Mouse (Mus musculus) midbrain, embryonic 14.5 days (tissue): ENCODE results near the gene Med11. TPM values are rescaled to one million over a fixed set of nuclear protein-coding genes. Genes with fewer than 3 reads are reported as not detected.

ENCODE experiments used
- ATAC-seq: fragments of 200-750 bp; cut with Nextera tagmentation; 2 replicates; pipeline ENCODE4 v1.8.0; 2017; ENCODE audit warnings: moderate number of reproducible peaks, moderate library complexity; ENCODE audit not compliant: low FRiP score, low TSS enrichment
- DNase-seq: peaks from one replicate; pipeline ENCODE4 v3.0.0-alpha.2; 2015
- H3K27ac ChIP-seq: fragments of 300-500 bp; sonication (generic); replicated peaks from 2 replicates; pipeline ENCODE4 v1.5.1; 2014; ENCODE audit warnings: mild to moderate bottlenecking, low read depth, low read length, moderate library complexity
- H3K27me3 ChIP-seq: fragments of 300-500 bp; sonication (generic); 2 replicates; pipeline ENCODE4 v1.6.1; 2014; ENCODE audit warnings: low read length, control low read depth, mixed read lengths; ENCODE audit not compliant: control insufficient read depth, insufficient read depth
- H3K36me3 ChIP-seq: fragments of 300-500 bp; sonication (generic); 2 replicates; pipeline ENCODE4 v1.6.1; 2014; ENCODE audit warnings: low read length, control low read depth; ENCODE audit not compliant: control insufficient read depth, insufficient read depth
- H3K4me1 ChIP-seq: fragments of 300-500 bp; sonication (generic); 2 replicates; pipeline ENCODE4 v1.6.1; 2014; ENCODE audit warnings: mild to moderate bottlenecking, antibody characterized with exemption, low read length, control low read depth; ENCODE audit not compliant: control insufficient read depth, insufficient read depth
- H3K4me2 ChIP-seq: fragments of 300-500 bp; sonication (generic); 2 replicates; pipeline ENCODE4 v1.6.1; 2014; ENCODE audit warnings: mild to moderate bottlenecking, low read length, moderate library complexity
- H3K4me3 ChIP-seq: fragments of 300-500 bp; sonication (generic); replicated peaks from 2 replicates; pipeline ENCODE4 v1.5.1; 2014; ENCODE audit warnings: low read depth, low read length
- H3K9ac ChIP-seq: fragments of 300-500 bp; sonication (generic); replicated peaks from 2 replicates; pipeline ENCODE4 v1.6.1; 2014; ENCODE audit warnings: mild to moderate bottlenecking, low read length, moderate library complexity
- H3K9me3 ChIP-seq: fragments of 300-500 bp; sonication (generic); 2 replicates; pipeline ENCODE4 v1.6.1; 2016; ENCODE audit warnings: low read length, control low read depth, mixed read lengths; ENCODE audit not compliant: control insufficient read depth
- WGBS: fragments of 180-500 bp; shearing (Covaris S2); extraction: QIAGEN DNeasy Blood & Tissue Kit; methylation state at CpG from one replicate; pipeline ENCODE4 v1.1.7; 2014; 5-methylcytosine and 5-hydroxymethylcytosine counted together
- polyA plus RNA-seq: library from polyadenylated mRNA; unstranded; fragments of >200 nt; fragmentation: Nextera tagmentation; extraction: Ambion mirVana; gene quantifications from 2 replicates; pipeline ENCODE4 v1.2.1, GENCODE M21; 2014

The Med11 gene
- polyA plus RNA-seq, 1 experiment from 2014 or later, result 42.9 TPM

DNA sequence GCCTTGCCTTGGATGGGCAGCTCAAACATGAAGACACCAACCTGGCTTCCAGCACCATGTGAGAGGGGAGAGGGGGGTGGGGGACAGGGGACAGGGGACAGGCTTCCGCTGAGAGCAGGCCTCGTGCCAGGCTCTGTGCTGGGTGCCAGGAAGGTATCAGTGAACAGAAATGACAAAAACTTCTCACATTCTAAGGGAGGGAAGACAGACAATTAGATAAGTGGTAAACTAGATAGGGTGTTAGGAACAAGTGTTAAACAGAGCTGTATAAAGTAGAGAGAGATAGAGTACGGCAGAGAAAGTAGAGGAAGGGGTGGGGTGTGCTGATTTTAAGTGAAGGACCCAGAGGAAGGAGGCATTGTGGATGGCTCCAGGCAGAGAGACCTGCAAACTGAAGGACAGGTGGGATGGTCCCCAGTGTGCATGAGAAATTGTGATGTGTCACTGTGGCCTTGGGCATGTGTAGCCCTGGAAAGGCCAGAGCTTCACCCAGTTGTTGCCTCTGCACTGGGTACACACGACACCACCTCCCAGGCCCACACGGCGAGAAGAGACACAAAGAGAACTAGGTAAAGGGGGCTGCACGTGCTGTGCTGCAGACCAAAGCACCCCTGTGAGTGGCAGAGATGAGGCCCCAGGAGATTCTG lies 12.9 kb upstream of the Med11 start:
- no peak overlapping the region for H3K9ac ChIP-seq
- H3K4me1 ChIP-seq, result peaks cover 10% of the 10 kb centered on the region
- ATAC-seq (no peak), DNase-seq (no peak)
- peaks cover 62% of the 10 kb centered on the region for H3K36me3 ChIP-seq
- no peak overlapping the region for H3K27ac ChIP-seq
- H3K4me2 ChIP-seq, result no peak overlapping the region
- no peaks in the 10 kb centered on the region for H3K27me3 ChIP-seq
- H3K4me3 ChIP-seq, result no peak overlapping the region
- WGBS, result 91% methylated on average over 7 of the region's 7 CpGs
- H3K9me3 ChIP-seq, result no peaks in the 10 kb centered on the region

DNA sequence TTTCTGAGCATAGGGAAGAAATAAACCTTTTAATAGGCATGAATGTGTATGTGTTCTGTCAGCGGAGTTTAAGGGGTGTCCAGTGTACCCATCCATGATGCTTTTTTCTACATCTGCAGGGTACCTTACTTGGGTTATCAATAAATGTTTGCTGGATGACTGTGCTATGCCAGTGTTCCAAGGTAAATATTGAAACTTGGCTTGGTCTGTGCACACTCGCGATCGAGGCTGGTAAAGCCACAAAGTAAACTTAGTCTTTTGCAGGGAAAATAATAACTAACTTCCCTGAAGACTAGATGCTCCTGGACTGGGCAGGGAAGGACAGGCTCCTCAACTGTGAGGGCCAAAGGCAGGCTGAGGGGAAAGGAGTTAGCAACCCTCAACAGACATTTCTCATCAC lies 11.1 kb upstream of the Med11 start:
- Histone ChIP-seq H3K36me3 (peaks cover 59% of the 10 kb centered on the region), H3K4me1 (no peaks in the 10 kb centered on the region), H3K27ac (no peak overlapping the region), H3K4me3 (no peak overlapping the region), H3K9ac (no peak overlapping the region), H3K4me2 (no peak overlapping the region), H3K27me3 (no peaks in the 10 kb centered on the region), H3K9me3 (no peaks in the 10 kb centered on the region)
- no peak for ATAC-seq
- DNase-seq, result no peak
- WGBS, result 96% methylated on average over 4 of the region's 4 CpGs

DNA sequence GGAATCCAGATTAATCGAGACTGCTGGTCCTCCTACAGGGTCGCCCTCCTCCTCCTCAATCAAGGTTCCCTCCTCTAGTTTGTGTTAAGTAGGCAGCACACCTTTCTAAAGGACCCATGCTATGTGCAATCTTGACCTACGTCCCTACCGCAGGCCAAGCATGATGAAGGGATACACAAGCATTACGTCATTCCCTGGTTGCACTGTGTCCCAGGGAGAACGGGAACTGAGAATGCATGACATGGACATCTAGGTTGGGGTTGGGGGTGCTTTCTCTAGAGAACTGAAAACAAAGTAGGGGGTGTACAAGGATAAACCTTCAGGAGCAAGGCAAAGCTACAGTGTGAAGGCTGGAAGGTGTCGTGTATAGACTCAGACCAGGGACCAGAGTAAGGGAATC lies 9.8 kb upstream of the Med11 start:
- DNase-seq (no peak), ATAC-seq (no peak)
- H3K9ac ChIP-seq, result no peak overlapping the region
- H3K4me2 ChIP-seq, result no peak overlapping the region
- WGBS, result 93% methylated on average over 7 of the region's 7 CpGs
- H3K36me3 ChIP-seq, result peaks cover 47% of the 10 kb centered on the region
- no peak overlapping the region for H3K27ac ChIP-seq
- no peak overlapping the region for H3K4me3 ChIP-seq
- H3K4me1 ChIP-seq, result no peaks in the 10 kb centered on the region
- H3K27me3 ChIP-seq, result no peaks in the 10 kb centered on the region
- no peaks in the 10 kb centered on the region for H3K9me3 ChIP-seq

DNA sequence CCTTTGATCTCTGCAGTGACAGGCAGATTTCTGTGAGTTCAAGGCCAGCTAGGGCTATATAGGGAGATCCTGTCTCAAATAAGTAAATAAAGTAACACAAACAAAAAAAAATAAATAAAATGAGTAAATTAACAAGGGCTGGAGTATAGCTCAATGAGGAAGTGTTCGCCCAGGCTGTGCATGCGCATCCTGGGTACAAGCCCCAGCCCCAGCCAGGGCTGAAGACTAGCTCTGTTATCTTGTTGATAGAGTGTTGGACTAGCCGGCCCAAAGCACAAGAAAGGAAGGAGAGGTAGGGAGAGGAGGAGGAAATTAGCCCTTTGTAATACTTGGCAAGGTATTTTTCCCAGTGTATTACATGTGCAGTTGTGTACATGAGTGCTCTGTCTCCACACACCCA lies 7.8 kb upstream of the Med11 start:
- Histone ChIP-seq H3K36me3 (peaks cover 26% of the 10 kb centered on the region), H3K9ac (no peak overlapping the region), H3K27ac (no peak overlapping the region), H3K4me3 (no peak overlapping the region), H3K4me1 (no peaks in the 10 kb centered on the region), H3K9me3 (no peaks in the 10 kb centered on the region), H3K27me3 (no peaks in the 10 kb centered on the region), H3K4me2 (no peak overlapping the region)
- 87% methylated on average over 3 of the region's 3 CpGs for WGBS
- ATAC-seq (no peak), DNase-seq (no peak)

DNA sequence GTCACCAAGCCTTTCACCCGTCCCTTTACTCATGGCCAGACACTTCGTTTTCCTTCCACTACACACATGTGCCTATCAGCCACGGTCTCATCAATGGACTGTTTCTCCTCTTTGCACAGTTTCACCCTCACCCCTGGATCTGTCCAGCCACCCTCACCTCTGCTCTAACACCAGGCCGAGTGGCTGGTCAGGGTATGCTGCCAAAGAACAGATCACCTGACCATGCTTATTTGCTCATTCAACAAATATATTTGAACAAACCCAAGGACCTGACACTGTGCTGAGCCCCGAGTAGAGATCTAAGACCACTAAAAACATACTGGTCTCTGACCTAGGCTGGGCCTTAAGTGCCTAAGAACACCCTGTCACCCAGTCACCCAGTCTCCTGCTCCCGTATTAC lies 7.1 kb upstream of the Med11 start:
- Histone ChIP-seq H3K4me2 (no peak overlapping the region), H3K27me3 (no peaks in the 10 kb centered on the region), H3K27ac (no peak overlapping the region), H3K36me3 (peaks cover 19% of the 10 kb centered on the region), H3K9ac (no peak overlapping the region), H3K4me1 (no peaks in the 10 kb centered on the region), H3K4me3 (no peak overlapping the region), H3K9me3 (no peaks in the 10 kb centered on the region)
- no peak for ATAC-seq
- no peak for DNase-seq
- WGBS, result 82% methylated on average over 6 of the region's 6 CpGs

DNA sequence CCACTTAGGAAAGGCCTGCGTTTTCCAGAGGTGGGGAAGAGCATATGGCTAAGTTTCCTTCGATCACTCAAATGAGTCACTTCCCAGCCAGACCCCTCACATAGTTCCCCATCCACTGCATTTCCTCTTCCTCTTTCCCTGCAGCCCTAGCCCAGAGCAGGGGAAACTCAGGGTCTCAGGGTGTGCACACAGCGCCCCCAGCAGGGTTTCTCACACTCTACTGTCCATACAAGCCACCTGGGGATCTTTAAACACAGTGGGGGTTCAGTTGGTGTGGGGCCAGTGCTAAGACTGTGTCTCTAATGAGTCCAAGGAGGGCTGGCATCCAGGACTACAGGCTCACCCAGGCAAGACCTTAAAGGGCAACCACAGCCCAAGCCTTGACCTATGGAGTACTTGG lies 5.0 kb upstream of the Med11 start:
- H3K9ac ChIP-seq, result no peak overlapping the region
- no peak for ATAC-seq
- no peaks in the 10 kb centered on the region for H3K27me3 ChIP-seq
- H3K4me1 ChIP-seq, result 0 out of 2 replicates have a peak, but pooled peaks cover 5% of the 10 kb centered on the region
- no peaks in the 10 kb centered on the region for H3K9me3 ChIP-seq
- no peak for DNase-seq
- no peak overlapping the region for H3K4me2 ChIP-seq
- 51% methylated on average over 3 of the region's 3 CpGs for WGBS
- H3K36me3 ChIP-seq, result 0 out of 2 replicates have a peak, but pooled peaks cover 6% of the 10 kb centered on the region
- H3K27ac ChIP-seq, result no peak overlapping the region
- no peak overlapping the region for H3K4me3 ChIP-seq

DNA sequence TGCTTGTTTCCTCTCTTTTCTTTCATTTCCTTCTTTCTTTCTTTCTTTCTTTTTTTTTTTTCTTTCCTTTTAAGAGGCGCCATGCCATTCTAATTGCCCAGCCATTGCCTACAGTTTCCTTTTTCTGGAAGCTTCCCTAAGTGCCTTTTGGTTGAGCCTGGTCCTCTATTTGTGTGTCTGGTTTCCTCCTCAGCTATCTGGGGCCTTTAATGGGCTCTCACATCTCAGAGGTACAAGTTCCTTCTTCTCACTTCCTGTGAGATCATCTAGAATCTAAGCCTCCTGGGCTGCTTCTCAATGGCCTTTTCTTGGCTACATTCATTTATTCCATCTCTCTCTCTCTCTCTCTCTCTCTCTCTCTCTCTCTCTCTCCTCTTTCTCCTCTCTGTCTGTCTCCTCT lies 4.3 kb upstream of the Med11 start:
- H3K27ac ChIP-seq, result no peak overlapping the region
- peaks cover 7% of the 10 kb centered on the region; the same call in 1 of the 2 replicates for H3K4me1 ChIP-seq
- H3K9me3 ChIP-seq, result no peaks in the 10 kb centered on the region
- no peaks in the 10 kb centered on the region for H3K36me3 ChIP-seq
- WGBS, result 92% methylated on average over 1 of the region's 1 CpGs
- no peak for ATAC-seq
- H3K4me2 ChIP-seq, result no peak overlapping the region
- H3K9ac ChIP-seq, result no peak overlapping the region
- DNase-seq, result no peak
- no peaks in the 10 kb centered on the region for H3K27me3 ChIP-seq
- no peak overlapping the region for H3K4me3 ChIP-seq

DNA sequence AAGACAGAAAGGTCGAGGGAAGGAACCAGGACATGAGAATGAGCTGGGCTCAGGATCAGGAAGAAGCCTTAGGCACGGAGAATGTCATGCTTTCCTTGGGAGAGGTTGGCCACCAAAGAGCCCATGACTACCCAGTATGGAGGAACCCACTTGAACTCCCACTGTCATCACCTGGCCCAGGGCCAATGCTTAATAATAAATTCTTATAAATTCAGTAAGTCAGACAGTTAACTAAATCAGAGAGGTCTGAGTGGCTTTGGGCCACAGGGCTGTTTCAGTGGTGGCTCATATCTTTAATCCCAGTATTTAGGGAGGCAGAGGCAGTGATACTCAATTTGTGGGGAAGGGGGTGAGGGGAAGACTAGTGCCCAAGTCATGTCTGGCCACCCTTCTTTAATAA lies 793 bp upstream of the Med11 start:
- DNase-seq, result no peak
- Histone ChIP-seq H3K9ac (no peak overlapping the region), H3K4me2 (no peak overlapping the region), H3K36me3 (no peaks in the 10 kb centered on the region), H3K27me3 (no peaks in the 10 kb centered on the region), H3K9me3 (no peaks in the 10 kb centered on the region), H3K27ac (no peak overlapping the region), H3K4me1 (peaks cover 21% of the 10 kb centered on the region; the same call in 1 of the 2 replicates), H3K4me3 (no peak overlapping the region)
- ATAC-seq, result no peak
- 81% methylated on average over 2 of the region's 2 CpGs for WGBS

DNA sequence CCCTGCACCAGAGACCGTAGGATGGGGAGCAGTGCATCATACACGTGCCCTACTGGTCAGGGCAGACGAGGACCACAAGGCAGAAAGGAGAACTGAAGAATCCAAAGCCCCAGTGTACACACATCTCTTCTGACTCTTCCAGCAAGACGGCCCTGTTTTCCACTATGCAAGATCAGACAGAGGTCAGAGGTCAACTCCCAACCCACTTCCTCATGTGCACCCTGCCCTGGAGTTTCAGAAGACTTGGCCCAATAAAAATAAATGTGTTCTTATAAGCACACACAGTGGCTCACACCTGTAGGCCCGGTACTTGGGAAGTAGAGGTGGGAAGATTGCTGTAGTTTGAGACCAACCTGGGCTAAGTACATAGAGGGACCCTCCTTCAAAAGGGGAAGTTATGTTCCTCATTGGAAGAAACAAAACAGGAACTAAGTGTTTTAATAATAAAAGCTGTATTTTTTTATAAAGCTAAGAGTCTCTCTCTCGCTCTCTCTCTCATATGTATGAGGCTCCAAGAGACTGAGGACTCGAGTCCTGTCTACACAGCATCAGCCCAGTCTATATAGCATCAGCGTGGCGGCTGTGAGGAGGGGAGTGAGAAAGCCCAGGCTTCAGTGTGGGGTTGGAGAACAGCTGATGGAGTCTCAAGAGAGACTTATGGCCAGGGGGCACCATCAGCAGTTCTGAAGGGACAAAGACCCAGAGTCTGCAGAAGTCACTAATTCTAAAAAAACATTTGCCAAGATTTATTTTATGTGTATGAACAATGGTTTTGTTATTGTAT lies 1.7 kb downstream of the Med11 start:
- Histone ChIP-seq H3K27me3 (peaks cover under 1% of the 10 kb centered on the region; the same call in 1 of the 2 replicates), H3K4me3 (no peak overlapping the region), H3K4me1 (peaks cover 21% of the 10 kb centered on the region; the same call in 1 of the 2 replicates), H3K36me3 (no peaks in the 10 kb centered on the region), H3K27ac (no peak overlapping the region), H3K9ac (no peak overlapping the region), H3K4me2 (peak overlapping the region; percentile 56; the same call in 1 of the 2 replicates), H3K9me3 (no peaks in the 10 kb centered on the region)
- DNase-seq (no peak), ATAC-seq (no peak)
- WGBS, result 91% methylated on average over 9 of the region's 9 CpGs
